Mouse (Mus musculus) thymus, postnatal 14 days (tissue): ENCODE results near the gene Trio.

Experiments used
- DNase-seq: peaks from one replicate; pipeline ENCODE4 v3.0.0; 2021

Gene Trio

GRCm38 (mm10) chr15:27942148-27942847, 83.3 kb downstream of the Trio start:
- no peak for DNase-seq

DNA sequence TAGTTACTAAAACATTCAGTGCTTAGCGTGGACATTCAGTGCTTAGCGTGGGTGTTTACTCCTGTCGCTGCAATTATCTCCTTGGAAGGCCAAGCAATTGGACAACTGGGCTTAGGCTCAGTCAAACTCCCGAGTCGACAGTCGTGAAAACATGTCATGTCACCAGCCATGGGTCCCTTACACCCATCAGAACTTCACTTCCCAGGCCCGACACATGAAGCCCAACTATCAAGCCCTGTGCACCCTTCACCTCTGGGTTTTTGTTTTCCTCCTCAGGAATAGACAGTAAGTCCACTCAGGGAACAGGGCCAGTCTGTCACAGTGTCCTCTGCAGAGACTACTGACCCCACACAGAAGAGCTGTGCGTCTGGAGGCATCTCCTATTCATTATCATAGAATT, 84.2 kb downstream of the Trio start:
- no peak for DNase-seq

DNA sequence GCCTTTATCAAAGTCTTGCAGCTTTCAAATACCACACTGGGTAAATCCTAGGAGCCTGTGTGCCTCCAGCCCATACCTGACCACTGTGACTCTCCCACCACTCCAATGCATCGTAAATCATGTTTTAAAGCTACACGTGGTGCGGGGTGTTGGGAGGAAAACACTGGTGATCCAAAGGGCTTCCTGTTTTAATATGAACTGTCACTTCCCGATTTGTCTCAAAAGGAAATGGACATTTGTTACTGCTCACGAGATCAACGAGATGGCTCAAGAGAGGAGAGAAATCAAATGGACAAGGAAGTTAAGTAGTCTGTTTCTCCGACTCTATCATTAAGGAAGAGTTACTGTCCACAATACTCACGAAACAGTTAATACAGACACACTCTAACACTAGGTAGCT, 84.6 kb downstream of the Trio start:
- no peak for DNase-seq

GRCm38 (mm10) chr15:27940032-27940431, 85.6 kb downstream of the Trio start:
- no peak for DNase-seq

GRCm38 (mm10) chr15:27938886-27939285, 86.8 kb downstream of the Trio start:
- DNase-seq: no peak

DNA sequence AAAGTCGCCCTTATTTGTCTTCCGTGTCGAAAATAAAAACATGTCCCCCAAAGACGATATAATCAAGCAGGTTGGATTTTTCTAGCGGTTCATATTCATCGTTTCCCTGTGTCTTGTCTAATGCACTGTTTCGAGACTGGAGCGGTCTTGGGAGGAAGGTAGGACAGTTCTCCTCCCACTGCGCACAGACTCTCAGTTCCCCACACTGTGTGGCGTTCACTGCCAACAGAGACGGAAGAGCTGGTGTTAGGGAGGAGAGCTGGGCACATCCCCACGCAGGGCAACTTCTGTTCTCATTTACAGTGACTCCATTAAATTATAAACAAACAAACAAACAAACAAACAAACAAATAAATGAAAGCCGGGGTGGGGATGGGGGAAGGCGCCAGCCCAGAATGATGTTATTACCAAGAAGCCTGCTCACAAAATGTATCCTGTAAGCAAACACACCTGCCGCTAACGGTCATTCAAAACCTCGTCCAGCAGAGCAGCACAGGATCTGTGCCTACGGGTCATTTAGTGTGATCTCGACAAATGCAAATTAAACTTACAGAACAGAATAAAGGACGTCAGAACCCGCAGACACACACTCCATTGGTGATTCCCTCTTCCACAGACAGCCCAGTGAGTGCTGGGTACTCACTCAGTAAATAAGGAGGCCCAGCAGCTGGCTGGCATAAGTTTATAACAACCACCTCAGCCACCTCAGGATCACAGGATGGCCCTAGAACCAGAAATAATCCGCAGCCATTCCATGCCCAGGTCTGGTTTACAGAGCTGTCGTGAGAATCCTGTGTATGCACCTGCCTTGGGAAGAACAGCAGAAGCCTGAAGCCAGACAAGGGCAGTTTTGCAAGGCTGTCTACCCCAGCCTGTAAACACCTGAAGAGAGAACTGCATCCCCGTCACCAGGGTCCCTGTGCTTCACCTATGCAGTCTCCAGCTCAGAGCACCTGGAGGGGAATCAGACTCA, 87.5 kb downstream of the Trio start:
- DNase-seq: no peak

GRCm38 (mm10) chr15:27937003-27937860, 88.4 kb downstream of the Trio start:
- no peak for DNase-seq

DNA sequence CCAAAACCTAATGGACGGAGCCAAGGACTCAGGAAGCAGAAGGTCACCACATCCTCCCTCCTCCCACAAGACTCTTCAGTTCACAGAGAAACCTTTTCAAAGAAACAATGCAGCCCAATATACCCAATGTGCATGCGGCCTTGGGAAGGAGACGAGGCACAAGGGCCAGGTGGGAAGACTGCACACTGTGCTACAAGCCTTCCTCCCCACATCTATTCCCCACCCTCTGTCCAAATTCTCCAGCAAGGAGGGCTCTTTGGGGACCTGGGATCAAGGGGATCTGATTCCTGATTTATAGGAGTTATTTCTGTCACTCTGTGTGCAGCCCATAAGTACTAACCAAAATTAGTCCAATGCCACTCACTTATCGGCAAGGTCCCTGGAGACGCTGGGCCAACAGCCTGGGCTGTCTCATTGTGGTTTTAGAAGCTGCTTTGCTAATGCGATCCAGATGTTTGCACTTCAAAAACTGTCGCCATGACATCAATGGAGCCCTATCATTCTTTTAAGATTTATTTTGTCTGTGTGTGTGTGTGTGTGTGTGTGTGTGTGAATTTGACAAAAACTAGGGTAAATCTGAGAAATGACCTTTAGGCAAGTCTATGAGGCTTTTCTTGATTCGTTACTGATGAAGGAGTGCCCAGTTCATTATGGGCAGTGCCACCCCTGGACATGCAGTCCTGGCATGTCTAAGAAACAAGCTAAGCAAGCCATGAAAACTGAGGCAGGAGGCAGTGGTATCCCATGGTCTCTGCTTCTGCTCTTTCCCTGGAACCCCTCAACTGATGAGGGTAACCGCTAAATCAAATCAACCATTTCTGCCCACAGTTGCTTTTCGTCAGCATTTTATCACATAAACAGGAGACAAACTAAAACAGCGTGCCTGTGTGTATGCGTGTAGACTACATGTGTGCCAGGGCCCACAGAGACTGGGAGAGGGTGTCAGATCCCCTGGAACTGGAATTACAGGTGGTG, 89.6 kb downstream of the Trio start:
- no peak for DNase-seq

GRCm38 (mm10) chr15:27933270-27933669, 92.4 kb downstream of the Trio start:
- no peak for DNase-seq

DNA sequence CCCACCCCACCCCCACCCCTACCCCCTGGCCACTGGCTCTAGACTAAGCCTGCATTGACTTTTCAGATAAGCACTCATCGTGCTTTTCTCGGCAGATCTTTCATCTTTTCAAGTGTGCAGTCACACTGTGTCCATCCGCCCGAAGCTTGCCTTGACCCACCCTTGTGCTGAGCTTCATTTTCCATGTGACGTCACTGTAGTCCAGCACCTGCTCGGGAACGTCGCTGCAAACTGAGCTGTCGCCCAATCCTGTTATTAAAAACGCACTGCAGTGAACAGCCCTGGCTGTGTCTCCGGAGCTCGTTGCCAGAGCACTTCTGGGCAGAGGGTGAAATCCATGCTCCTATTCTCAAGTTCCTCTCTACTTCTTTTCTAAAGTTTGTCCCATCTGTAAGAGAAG, 93.8 kb downstream of the Trio start:
- DNase-seq: no peak

- no peak for DNase-seq
Observed at GRCm38 (mm10) chr15:27931459-27931858, 94.2 kb downstream of the Trio start.

- DNase-seq: no peak
Observed at GRCm38 (mm10) chr15:27927614-27928013, 98.0 kb downstream of the Trio start.

DNA sequence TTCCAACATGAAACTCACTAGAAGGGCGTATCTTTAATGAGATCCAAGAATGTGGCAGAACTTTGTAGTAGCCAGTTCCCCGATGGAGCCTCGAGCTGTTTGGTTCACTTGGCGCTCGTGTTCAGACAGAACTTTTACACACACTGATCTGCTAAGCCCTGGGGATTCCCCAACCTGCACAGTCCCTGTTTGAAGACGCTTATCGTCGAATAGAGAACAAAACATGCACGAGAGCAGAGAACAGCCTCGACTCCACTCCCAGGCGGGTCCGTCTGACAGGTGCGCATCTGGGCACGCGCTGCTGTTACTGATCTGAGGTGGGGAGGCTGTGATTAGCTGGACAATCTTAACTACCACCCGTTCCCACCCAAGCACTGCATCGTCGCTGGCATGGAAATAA, 98.7 kb downstream of the Trio start:
- peak; percentile 49 for DNase-seq

DNA sequence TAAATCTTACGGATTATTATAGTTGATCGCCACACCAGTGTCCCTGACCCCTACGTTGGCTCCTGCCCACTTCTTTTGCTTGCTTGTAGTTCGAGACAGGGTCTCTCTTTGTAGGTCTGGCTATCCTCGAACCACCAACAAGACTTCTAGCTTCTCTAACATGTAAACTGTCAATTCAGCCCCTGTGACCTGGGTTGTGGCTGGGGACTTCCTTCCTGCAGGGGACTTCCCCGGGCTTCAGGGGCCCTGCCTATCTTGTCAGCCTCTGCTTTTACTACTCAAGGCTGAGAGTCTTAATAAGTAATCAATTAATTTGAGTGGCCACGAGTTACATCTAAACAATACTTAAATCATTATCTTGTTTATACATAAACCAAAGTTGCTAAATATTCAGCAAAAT, 99.2 kb downstream of the Trio start:
- DNase-seq: peak; percentile 61

DNA sequence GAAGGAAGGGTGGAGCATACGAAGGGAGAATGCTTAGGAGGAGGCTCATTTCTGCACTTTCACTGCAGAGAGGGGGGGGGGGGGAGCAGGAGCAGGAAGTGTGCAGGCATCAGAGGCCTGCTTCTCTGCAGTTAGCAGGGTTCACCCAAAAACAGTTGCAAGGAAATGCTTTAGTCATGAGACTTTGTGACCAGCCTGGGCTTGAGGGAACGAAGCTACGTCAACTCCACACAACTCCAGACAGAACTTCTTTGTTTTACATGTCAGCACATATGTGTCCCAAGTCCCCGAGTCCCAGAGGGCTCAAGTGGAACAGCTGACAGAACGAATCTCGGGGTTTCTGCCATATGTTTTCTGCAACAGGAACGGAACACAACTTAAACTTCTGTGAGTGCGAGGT, 99.8 kb downstream of the Trio start:
- peak; percentile 62 for DNase-seq

- no peak for DNase-seq
Observed at GRCm38 (mm10) chr15:27925004-27925635, 100.5 kb downstream of the Trio start.

DNA sequence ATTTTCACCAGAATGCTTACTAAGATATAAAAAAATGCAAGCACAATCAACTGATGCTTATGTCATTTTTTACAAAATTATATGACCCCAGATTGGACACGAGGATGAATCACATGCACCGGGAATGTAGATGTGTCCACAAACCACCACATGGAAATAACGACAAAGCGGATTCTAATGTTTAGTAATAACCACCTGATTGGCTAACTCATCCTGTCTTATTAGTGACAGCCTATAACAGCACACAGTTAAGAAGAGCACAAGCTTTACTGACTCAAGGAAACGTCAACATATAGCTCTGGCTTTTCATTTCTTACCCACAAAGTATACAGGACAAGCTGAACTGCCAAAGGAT, 101.7 kb downstream of the Trio start:
- no peak for DNase-seq

GRCm38 (mm10) chr15:27923280-27923986, 102.2 kb downstream of the Trio start:
- peak; percentile 92 for DNase-seq

DNA sequence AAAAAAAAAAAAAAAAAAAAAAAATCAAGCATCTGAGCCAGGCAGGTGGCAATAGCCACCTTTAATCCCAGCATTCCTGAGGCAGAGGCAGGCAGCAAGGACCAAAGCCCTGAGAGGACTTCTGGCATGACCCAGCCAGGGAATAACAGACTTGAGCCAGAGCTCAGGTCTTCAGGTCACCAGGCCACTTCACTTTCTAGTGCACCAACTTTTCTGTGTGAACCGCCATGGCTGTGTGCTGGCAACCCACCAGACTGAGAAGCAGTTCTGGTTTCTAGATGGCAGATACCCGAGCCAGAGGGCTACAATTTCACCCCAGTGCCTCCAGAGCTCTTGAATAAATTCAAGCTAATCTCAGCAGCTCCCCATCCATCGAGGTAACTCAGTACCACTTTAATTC, 104.9 kb downstream of the Trio start:
- DNase-seq: no peak

GRCm38 (mm10) chr15:27919540-27919939, 106.1 kb downstream of the Trio start:
- peak; percentile 59 for DNase-seq

- no peak for DNase-seq
Observed at GRCm38 (mm10) chr15:27918798-27919197, 106.8 kb downstream of the Trio start.
